Mouse (Mus musculus) bone marrow, adult 2 months (tissue): Measurements from ENCODE around the gene Bcar3. TPM values are rescaled to one million over a fixed set of nuclear protein-coding genes. Genes with fewer than 3 reads are reported as not detected.

ENCODE experiments used
- H3K27ac ChIP-seq: fragments of 200-500 bp; 2 replicates; pipeline ENCODE4 v1.5.1; 2012; ENCODE audit warnings: low read depth, mild to moderate bottlenecking, control low read depth, inconsistent platforms, low read length; ENCODE audit not compliant: control insufficient read depth, poor library complexity, insufficient read depth
- H3K4me1 ChIP-seq: fragments of 200-500 bp; 2 replicates; pipeline ENCODE4 v1.6.1; 2011; ENCODE audit warnings: low read length; ENCODE audit not compliant: control insufficient read depth, insufficient read depth
- H3K4me3 ChIP-seq: fragments of 200-500 bp; replicated peaks from 2 replicates; pipeline ENCODE3; 2011; ENCODE audit warnings: mild to moderate bottlenecking, low read depth, low read length, control low read depth; ENCODE audit not compliant: control insufficient read depth
- CTCF ChIP-seq: fragments of 200-500 bp; IDR thresholded peaks from 2 replicates; pipeline ENCODE4 v1.5.1; 2011; ENCODE audit warnings: low read length, control low read depth; ENCODE audit not compliant: control insufficient read depth, insufficient read depth
- POLR2A ChIP-seq: fragments of 200-500 bp; IDR thresholded peaks from 2 replicates; pipeline ENCODE4 v1.6.1; 2011; ENCODE audit warnings: low read depth, mild to moderate bottlenecking, control low read depth, low read length, borderline replicate concordance; ENCODE audit not compliant: control insufficient read depth
- WGBS: fragments of 180-500 bp; shearing (Covaris S2); methylation state at CpG from one replicate; pipeline ENCODE4 v1.1.7; 2018; 5-methylcytosine and 5-hydroxymethylcytosine counted together
- polyA plus RNA-seq: library from polyadenylated mRNA; stranded (reverse); fragments of >200 nt; gene quantifications from 2 replicates; pipeline ENCODE4 v1.2.4, GENCODE M21; 2011; ENCODE audit warnings: low replicate concordance; ENCODE audit not compliant: missing spikeins, insufficient read depth, insufficient read length

Bcar3 gene
- polyA plus RNA-seq, 1 experiment = 2.2 TPM

- Histone ChIP-seq H3K4me3 (no peak overlapping the region), H3K27ac (no peak overlapping the region), H3K4me1 (no peaks in the 10 kb centered on the region; the same call in 1 of the 2 replicates)
- TF ChIP-seq POLR2A (no peak), CTCF (no peak)
- 85% methylated on average over 6 of the region's 6 CpGs for WGBS
These were observed 205.7 kb downstream of the Bcar3 start for GRCm38 (mm10) chr3:122499647-122500046.

GRCm38 (mm10) chr3:122500929-122501328, 207.0 kb downstream of the Bcar3 start:
- TF ChIP-seq POLR2A = no peak
- TF ChIP-seq CTCF = no peak
- H3K4me3 ChIP-seq = no peak overlapping the region
- no peaks in the 10 kb centered on the region; the same call in 1 of the 2 replicates for H3K4me1 ChIP-seq
- WGBS = 75% methylated on average over 9 of the region's 9 CpGs
- H3K27ac ChIP-seq = no peak overlapping the region

- WGBS = 56% methylated on average over 10 of the region's 10 CpGs
- Histone ChIP-seq H3K4me1 (no peaks in the 10 kb centered on the region; the same call in 1 of the 2 replicates), H3K27ac (no peak overlapping the region), H3K4me3 (no peak overlapping the region)
- no peak for TF ChIP-seq CTCF
- no peak for TF ChIP-seq POLR2A
These were observed 212.5 kb downstream of the Bcar3 start for GRCm38 (mm10) chr3:122506343-122506916.

- no peak overlapping the region for H3K4me3 ChIP-seq
- no peaks in the 10 kb centered on the region; the same call in 1 of the 2 replicates for H3K4me1 ChIP-seq
- TF ChIP-seq CTCF = no peak
- no peak for TF ChIP-seq POLR2A
- no peak overlapping the region for H3K27ac ChIP-seq
- WGBS = 90% methylated on average over 14 of the region's 14 CpGs
These were observed 213.9 kb downstream of the Bcar3 start for GRCm38 (mm10) chr3:122507826-122508225.

- H3K27ac ChIP-seq = no peak overlapping the region
- no peak for TF ChIP-seq POLR2A
- peak; percentile 75 for TF ChIP-seq CTCF
- no peaks in the 10 kb centered on the region; the same call in 1 of the 2 replicates for H3K4me1 ChIP-seq
- H3K4me3 ChIP-seq = no peak overlapping the region
- 30% methylated on average over 5 of the region's 5 CpGs for WGBS
These were observed 215.1 kb downstream of the Bcar3 start for GRCm38 (mm10) chr3:122509084-122509483.

GRCm38 (mm10) chr3:122509534-122510239, 215.8 kb downstream of the Bcar3 start:
- Histone ChIP-seq H3K4me3 (no peak overlapping the region), H3K27ac (no peak overlapping the region), H3K4me1 (no peaks in the 10 kb centered on the region; the same call in 1 of the 2 replicates)
- WGBS = 57% methylated on average over 11 of the region's 11 CpGs
- no peak for TF ChIP-seq CTCF
- no peak for TF ChIP-seq POLR2A

GRCm38 (mm10) chr3:122510240-122510750, 216.4 kb downstream of the Bcar3 start:
- no peak overlapping the region for H3K4me3 ChIP-seq
- 80% methylated on average over 14 of the region's 14 CpGs for WGBS
- no peaks in the 10 kb centered on the region; the same call in 1 of the 2 replicates for H3K4me1 ChIP-seq
- TF ChIP-seq CTCF = no peak
- H3K27ac ChIP-seq = no peak overlapping the region

- WGBS = 80% methylated on average over 10 of the region's 10 CpGs
- Histone ChIP-seq H3K27ac (no peak overlapping the region), H3K4me1 (no peaks in the 10 kb centered on the region; the same call in 1 of the 2 replicates), H3K4me3 (no peak overlapping the region)
- TF ChIP-seq CTCF (no peak), POLR2A (no peak)
These were observed 217.0 kb downstream of the Bcar3 start for GRCm38 (mm10) chr3:122510932-122511331.
